Mouse (Mus musculus): Measurements from ENCODE around the gene Lrrc25. TPM values are rescaled to one million over a fixed set of nuclear protein-coding genes. Genes with fewer than 3 reads are reported as not detected.
A peak's percentile ranks its signal among the peaks of the same experiment; 100 is the strongest.

Lrrc25 gene
- polyA plus RNA-seq, 1 experiment from 2014 or later, result 104 TPM

DNA sequence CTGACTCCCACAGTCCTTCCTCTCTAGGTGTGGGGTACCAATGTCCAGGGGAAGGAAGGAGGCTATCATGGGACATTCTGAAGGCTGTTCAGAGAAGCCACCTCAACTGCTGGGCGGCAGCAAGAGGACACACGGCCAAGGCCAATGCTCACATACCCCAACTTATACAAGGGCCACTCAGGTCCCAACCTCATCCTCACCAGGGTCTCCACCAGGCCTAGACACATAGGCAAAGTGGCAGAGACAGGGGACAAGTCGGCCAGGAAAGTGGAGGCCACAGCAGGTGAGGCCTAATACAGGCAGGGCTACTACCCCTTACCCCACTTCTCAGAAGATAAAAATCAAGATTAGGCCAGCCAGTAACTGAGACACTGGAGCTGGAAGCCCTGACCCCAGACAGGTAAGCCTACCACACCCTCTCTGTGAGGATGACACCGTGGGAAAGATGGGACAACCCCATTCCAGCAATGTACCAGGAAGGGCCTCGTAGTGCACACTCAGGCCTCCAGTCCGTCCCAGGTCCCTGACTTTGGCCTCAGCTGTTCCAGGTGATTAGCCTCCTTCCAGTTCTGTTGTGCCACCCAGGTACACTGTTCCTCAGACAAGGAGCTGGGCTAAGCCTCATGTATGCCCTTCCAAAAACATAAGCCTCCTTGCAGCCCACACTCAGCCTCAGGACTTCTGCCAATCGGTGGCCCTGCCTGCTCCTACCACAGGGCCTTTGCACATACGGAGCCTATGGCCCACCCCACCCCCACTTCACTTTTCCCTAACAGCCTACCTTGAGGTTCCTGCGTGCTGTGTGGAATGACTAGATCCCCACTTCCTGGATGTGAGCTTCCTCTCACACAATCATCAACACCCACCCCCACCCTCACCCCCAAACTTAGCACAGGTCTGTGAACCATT is 9.8 kb upstream of the Lrrc25 start:
- Histone ChIP-seq H3K36me3 (ENCODE audit: inconsistent target) (peaks cover 12% of the 10 kb centered on the region; the same call in 1 of the 2 replicates), H3K4me3 (ENCODE audit: inconsistent target) (no peak overlapping the region), H3K79me2 (ENCODE audit: inconsistent target) (peaks cover 69% of the 10 kb centered on the region), H3K27ac (no peak overlapping the region)
- 82% methylated on average over 7 of the region's 9 CpGs for WGBS (ENCODE audit: missing documents)

DNA sequence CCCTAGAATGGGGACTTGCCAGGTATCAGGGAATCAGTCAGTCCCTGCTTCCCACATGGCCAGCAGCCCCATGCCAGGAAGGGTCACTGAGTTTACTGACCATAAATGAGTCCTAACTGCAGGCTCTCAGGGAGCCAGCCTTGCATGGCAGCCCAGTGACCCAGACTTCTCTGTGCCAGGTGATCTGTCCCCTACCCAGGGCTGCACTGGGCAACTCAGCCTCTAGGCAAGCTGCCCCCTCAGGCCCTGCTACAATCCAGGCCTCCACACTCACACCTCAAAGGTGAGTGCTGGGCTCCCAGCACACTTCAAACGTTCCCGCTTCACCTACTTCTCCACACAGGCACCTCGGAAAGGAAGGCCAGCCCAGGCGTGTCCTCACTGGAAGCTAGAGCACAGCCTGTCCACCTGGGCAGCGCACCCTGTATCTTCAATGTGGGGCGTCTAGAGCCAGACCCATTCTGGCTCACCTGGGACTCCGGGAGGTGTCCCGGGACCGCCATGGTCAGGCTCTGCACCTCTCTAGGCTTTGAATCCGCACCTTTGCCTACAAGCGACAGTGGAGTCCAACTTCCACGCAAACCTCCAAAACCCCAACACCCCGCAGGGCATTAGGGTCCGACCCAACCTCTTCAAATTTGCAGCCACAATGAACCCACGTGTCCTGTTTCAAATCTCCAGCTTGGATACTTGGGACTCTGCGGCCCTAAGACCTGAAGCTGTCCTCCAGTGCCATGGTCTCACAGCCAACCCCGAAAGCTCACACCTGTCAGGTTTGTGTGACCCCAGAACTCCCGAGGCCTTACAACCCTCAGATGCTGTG is 9.0 kb upstream of the Lrrc25 start:
- H3K36me3 ChIP-seq (ENCODE audit: inconsistent target), result peaks cover 11% of the 10 kb centered on the region; the same call in 1 of the 2 replicates
- 76% methylated on average over 18 of the region's 18 CpGs for WGBS (ENCODE audit: missing documents)
- H3K79me2 ChIP-seq (ENCODE audit: inconsistent target), result peaks cover 63% of the 10 kb centered on the region
- H3K27ac ChIP-seq, result peak overlapping the region; percentile 67
- peak overlapping the region; percentile 83 for H3K4me3 ChIP-seq (ENCODE audit: inconsistent target)

DNA sequence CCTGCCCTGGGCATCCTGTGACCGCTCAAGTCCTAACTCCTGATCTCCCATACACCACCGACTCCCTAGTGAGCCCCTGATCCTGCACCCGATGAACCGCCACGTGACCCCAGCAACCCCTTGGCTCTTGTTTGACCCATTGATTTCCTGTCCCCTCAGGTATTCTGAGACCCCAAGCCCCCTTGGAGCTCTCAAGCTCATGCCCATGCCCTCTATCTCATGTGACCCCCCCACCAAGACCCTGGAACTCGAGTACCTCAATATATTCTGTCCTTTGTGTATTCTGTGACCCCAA is 8.4 kb upstream of the Lrrc25 start:
- H3K79me2 ChIP-seq (ENCODE audit: inconsistent target), result peaks cover 57% of the 10 kb centered on the region
- peak overlapping the region; percentile 67 for H3K27ac ChIP-seq
- peak overlapping the region; percentile 83 for H3K4me3 ChIP-seq (ENCODE audit: inconsistent target)
- 21% methylated on average over 6 of the region's 6 CpGs for WGBS (ENCODE audit: missing documents)
- peaks cover 6% of the 10 kb centered on the region; the same call in 1 of the 2 replicates for H3K36me3 ChIP-seq (ENCODE audit: inconsistent target)

DNA sequence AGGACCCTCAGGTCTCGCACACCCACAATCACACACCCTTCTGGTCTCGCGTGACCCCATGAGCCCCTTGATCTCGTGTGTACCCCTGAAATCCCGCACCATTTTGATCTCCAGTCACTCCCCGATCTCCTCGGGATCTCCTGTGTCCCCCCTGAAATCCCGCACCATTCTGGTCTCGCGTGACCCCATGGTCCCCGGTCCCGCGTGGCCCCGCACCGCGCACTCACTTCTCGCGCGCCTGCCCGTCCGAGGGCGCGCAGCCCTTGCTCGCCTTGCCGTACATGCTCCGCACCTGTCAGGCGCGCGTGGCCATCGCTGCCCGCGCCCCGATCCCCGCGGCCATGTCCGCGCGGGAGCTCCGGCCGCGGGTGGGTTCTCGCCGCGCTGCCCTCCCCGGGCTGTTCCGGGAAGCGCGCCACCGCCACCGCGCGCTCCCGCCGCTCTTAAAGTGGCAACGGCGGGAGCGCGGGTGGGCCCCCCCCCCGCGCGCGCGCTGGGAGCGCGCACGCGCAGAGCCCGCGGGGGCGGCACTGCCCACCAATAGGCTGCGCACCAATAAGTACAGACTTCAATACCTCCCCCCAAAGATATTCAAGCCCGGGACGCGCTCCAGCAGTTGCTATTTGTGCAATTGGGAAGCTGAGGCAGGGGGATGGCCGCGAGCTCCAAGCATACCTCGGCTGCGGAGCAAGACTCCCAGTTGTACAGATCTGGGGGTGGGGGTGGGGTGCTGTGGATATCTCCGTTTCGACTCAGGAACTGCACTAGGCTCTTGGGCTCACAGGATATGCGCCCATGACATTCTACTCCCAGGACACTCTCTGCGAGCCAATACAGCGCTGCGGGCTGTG is 7.8 kb upstream of the Lrrc25 start:
- under 1% methylated on average over 81 of the region's 84 CpGs for WGBS (ENCODE audit: missing documents)
- H3K36me3 ChIP-seq (ENCODE audit: inconsistent target), result no peaks in the 10 kb centered on the region; the same call in 1 of the 2 replicates
- peaks cover 56% of the 10 kb centered on the region for H3K79me2 ChIP-seq (ENCODE audit: inconsistent target)
- H3K4me3 ChIP-seq (ENCODE audit: inconsistent target), result peak overlapping the region; percentile 83
- peak overlapping the region; percentile 95 for H3K27ac ChIP-seq

DNA sequence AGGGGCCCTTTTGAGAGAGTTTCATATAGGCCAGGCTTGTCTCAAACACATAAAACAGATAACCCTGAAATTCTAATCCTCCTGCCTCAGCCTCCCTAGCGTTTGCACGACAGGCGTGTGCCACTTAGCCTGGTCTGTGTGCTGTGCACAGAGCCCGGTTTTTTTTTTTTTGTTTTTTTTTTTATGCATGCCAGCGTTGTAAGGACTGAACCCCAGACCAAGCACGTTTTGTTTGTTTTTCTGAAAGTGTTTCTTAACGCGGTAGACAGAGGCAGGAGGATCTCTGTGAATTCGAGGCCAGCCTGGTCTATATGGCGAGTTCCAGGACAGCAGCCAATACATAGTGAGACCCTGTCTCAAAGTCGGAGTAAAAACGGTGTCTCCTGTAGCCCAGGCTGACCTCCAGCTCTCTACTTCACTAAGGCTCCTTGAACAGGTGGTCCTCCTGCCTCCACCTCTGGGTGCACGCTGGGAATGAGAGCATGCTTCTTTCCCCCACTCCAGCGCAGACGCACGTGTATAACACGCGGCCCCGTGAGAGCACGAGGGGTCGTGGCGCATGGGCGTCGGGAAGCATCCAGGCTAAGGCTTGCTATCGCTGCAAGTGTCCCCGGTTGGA is 7.1 kb upstream of the Lrrc25 start, which contains the start of gene Ssbp4:
Gene Ssbp4, minus strand, starts transcription at position 124 of the 619 bp plus-strand sequence.
- 3% methylated on average over 26 of the region's 26 CpGs for WGBS (ENCODE audit: missing documents)
- Histone ChIP-seq H3K27ac (peak within 1 kb of the TSS; percentile 100), H3K79me2 (ENCODE audit: inconsistent target) (peaks cover 56% of the 10 kb centered on the region), H3K36me3 (ENCODE audit: inconsistent target) (no peaks in the 10 kb centered on the region), H3K4me3 (ENCODE audit: inconsistent target) (peak within 1 kb of the TSS; percentile 83)

DNA sequence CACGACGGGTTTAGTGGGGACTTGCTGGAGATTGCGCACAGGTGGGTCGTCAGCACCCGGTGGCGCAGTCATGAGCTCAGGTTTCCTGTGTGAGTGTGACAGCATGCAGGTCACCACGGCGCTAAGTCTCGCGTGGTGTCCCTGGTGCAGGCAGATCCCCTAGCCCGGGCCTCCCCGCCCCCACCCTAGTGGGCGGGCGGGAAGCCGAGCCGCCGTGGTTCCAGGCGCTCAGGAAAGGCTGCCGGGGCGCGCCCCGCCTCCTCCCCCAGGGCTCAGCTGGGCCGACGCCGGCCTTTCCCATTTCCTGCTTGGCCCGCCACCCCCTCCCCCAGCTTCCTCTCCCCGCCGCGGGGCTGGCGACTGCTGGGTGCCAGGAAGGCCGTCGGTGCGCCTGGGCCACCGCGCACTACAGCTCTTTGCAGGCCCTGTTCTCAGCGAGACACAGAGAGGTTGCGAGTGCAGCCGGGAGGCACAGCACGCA is 6.5 kb upstream of the Lrrc25 start:
- H3K4me3 ChIP-seq (ENCODE audit: inconsistent target), result peak overlapping the region; percentile 46
- peak overlapping the region; percentile 100 for H3K27ac ChIP-seq
- no peaks in the 10 kb centered on the region for H3K36me3 ChIP-seq (ENCODE audit: inconsistent target)
- 0% methylated on average over 17 of the region's 39 CpGs for WGBS (ENCODE audit: missing documents)
- H3K79me2 ChIP-seq (ENCODE audit: inconsistent target), result peaks cover 51% of the 10 kb centered on the region

DNA sequence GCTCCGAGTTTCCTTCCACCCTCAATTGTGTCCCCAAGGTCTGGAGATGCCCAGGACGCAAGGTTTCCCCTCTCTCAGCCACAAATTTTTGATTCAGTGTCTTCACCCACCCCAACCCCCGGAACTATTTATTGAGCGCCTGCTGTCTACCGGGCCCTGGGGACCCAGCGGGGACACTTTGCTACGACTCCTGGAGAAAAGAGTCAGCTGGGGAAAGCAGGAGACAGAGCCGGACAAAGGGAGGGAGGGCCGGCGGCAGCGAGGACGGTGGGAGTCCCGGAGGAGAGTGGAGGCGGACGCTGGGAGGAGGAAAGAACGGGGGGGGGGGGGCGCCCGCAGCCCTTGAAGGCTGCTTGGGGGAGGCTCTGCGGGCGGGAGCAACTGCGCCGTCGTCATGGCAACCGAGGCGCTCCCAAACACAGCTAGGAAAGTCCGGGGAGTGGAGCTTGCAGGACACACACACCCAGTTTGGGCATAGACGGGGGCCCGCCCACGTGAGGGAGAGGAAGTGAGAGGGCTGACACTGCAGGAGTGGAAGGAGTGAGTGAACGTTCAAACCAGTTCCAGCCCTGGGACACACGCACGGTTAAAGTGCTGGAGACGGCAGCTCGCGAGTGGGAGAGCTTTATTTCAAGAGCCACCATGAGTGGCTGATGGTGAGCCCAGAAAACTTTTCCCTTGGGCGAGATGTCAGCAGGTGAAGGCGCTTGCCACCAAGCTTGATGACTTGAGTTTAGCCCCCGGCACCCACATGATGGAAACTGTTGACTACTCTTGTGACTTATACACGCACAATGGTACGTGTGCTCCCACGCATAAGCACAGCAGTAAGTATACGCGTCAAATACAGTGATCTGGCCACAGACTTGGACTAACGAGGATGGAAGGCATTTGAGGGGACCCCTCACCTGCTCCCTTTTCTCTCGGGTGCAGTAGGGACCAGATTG is 5.8 kb upstream of the Lrrc25 start:
- H3K36me3 ChIP-seq (ENCODE audit: inconsistent target), result no peaks in the 10 kb centered on the region
- H3K79me2 ChIP-seq (ENCODE audit: inconsistent target), result peaks cover 44% of the 10 kb centered on the region
- H3K27ac ChIP-seq, result peak overlapping the region; percentile 100
- WGBS (ENCODE audit: missing documents), result under 1% methylated on average over 39 of the region's 45 CpGs
- H3K4me3 ChIP-seq (ENCODE audit: inconsistent target), result peak overlapping the region; percentile 53

DNA sequence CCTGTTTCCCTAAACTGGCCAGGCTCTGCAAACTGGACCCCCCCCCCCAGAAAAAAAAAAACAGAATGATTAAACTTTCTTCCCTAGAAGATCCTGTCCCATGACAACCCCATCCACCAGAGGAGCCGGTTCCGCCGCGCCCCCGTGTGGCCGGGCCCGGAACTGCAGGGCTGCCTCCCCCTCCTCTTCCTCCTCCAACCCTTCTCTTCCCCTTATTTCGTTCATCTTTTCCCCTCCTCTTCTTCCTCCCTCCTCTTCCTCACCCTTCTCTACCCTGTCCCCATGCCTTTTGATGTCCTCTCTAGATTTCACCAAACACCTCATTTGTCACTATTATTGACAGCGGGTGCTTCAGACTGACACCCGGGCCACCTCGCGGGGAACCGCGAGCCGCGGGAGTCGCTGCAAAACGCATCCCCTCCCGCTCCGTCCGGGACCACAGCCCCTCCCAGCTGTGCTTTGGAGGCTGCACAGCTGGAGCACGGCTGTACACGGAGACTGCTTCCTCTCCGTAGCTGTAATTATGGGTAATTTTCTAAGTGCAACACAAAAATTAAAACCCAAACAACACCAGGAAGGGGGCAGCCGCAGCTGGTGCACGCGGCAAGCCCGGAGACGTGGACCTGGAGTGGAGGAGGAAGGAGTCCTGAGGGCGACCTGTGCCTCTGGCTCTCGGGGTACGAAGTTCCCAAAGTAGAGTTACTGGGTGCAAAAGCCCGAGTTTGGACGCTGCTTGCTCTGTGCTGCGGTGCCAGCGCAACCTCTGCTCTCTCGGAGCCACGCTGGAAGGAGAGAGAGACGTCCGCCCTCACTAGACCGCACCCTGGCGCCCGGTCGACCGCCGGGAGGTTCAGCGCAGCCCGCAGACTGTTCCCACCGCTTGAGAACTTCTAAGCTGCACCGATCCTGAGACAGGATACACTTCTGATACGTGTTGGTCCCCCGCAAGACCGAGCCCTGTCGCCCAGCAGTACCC is 4.9 kb upstream of the Lrrc25 start:
- peaks cover 34% of the 10 kb centered on the region for H3K79me2 ChIP-seq (ENCODE audit: inconsistent target)
- no peaks in the 10 kb centered on the region for H3K36me3 ChIP-seq (ENCODE audit: inconsistent target)
- H3K4me3 ChIP-seq (ENCODE audit: inconsistent target), result peak overlapping the region; percentile 53
- H3K27ac ChIP-seq, result peak overlapping the region; percentile 100
- WGBS (ENCODE audit: missing documents), result 1% methylated on average over 39 of the region's 54 CpGs

DNA sequence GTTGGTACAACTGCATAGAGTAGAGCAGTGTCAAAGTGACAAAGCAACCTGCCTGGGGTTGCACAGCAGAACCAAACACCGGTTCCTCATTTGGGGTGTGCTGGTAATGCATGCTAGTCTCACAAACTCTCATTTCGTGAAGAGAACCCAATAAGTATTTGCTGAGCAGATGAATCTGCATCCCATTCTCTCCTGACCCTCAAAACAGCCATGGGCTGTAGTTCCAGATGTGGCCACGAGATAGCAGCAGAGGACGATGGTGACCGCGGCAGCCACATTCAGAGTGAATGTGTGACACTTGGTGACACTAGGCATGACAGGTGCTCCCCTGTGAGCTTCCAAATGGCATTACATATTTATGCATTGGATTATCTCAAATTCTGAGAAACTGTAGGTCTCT is 4.1 kb upstream of the Lrrc25 start:
- Histone ChIP-seq H3K27ac (peak overlapping the region; percentile 100), H3K79me2 (ENCODE audit: inconsistent target) (peaks cover 30% of the 10 kb centered on the region), H3K4me3 (ENCODE audit: inconsistent target) (peak overlapping the region; percentile 53), H3K36me3 (ENCODE audit: inconsistent target) (no peaks in the 10 kb centered on the region)
- WGBS (ENCODE audit: missing documents), result 3% methylated on average over 6 of the region's 6 CpGs

DNA sequence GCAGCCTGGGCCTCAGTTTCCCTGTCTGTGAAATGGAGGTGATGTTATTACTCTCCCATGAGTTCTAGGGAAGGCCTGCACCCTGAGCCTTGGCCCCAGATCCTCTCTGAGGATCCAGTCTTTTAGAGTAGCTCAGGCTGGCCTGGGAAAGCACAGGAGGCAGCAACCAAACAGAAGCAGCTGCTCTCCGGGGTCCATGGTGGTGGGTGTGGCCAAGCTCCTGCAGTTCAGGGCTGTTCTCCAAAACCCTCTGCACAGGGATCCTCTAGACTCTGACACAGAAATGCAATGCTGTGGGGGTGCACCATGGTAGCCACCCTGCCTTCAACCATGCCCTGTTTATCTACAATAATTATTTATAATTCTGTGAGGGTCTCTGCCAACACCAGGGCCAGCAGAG is 2.2 kb upstream of the Lrrc25 start:
- H3K27ac ChIP-seq, result peak overlapping the region; percentile 99
- peaks cover 34% of the 10 kb centered on the region for H3K79me2 ChIP-seq (ENCODE audit: inconsistent target)
- H3K36me3 ChIP-seq (ENCODE audit: inconsistent target), result no peaks in the 10 kb centered on the region
- whole genome bisulfite sequencing (ENCODE audit: missing documents), result 14% methylated on average over 1 of the region's 1 CpGs
- H3K4me3 ChIP-seq (ENCODE audit: inconsistent target), result no peak overlapping the region

DNA sequence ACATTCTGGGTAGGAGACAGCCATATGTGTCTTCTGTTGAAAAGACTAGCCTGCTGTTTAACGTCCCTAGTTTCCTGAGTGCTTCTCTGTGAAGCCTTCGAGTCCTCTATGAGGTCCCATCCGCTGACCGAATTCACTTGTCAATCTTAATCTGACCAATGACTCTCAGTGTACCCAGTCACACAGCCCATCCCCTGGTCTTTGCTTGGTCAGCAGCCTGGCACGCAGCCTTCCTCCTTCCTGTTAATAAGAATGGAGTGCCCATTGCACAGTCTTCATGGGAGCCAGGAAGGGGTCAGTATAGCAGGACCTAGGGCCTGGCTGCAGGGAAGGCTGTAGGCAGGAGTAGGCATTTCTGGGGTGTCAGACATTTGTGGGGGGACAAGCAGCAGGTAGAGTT is 1.5 kb upstream of the Lrrc25 start:
- Histone ChIP-seq H3K4me3 (ENCODE audit: inconsistent target) (peak overlapping the region; percentile 4; the same call in 1 of the 2 replicates), H3K27ac (peak overlapping the region; percentile 99), H3K79me2 (ENCODE audit: inconsistent target) (peaks cover 39% of the 10 kb centered on the region), H3K36me3 (ENCODE audit: inconsistent target) (no peaks in the 10 kb centered on the region; the same call in 1 of the 2 replicates)
- WGBS (ENCODE audit: missing documents), result 17% methylated on average over 5 of the region's 5 CpGs

DNA sequence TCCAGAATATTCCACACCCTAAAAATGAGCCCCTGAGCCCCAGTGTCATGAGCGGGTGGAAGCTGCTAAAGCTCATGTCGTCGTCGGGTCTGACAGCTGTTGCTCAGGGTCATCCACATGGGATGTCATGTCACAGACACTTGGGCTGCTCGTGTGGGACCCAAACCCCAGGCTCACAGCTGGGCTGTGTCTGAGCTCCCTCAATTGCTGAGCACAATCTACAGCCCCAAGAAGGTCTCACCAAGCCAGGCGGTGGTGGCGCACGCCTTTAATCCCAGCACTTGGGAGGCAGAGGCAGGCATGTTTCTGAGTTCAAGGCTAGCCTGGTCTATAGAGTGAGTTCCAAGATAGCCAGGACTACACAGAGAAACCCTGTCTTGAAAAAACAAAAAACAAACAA is 674 bp upstream of the Lrrc25 start:
- H3K36me3 ChIP-seq (ENCODE audit: inconsistent target), result no peaks in the 10 kb centered on the region; the same call in 1 of the 2 replicates
- H3K79me2 ChIP-seq (ENCODE audit: inconsistent target), result peaks cover 47% of the 10 kb centered on the region
- 90% methylated on average over 8 of the region's 8 CpGs for WGBS (ENCODE audit: missing documents)
- peak overlapping the region; percentile 99 for H3K27ac ChIP-seq
- H3K4me3 ChIP-seq (ENCODE audit: inconsistent target), result peak overlapping the region; percentile 91; the same call in 1 of the 2 replicates

All from macrophage (primary cell).